Mouse (Mus musculus) MEL (cell line): ENCODE data around the gene Cxcl10.

Source experiments
- BHLHE40 ChIP-seq: IDR thresholded peaks from 2 replicates; pipeline ENCODE4 v1.6.1; 2012; ENCODE audit warnings: low read depth, mild to moderate bottlenecking, inconsistent platforms, low read length, improper control_type of control experiment, borderline replicate concordance
- MAX ChIP-seq: IDR thresholded peaks from 2 replicates; pipeline ENCODE4 v1.6.1; 2011; ENCODE audit warnings: low read length, improper control_type of control experiment

GRCm38 (mm10) chr5:92363179-92363578 lies 14.5 kb upstream of the Cxcl10 start:
- no peak for TF ChIP-seq BHLHE40
- no peak for TF ChIP-seq MAX
